Mouse (Mus musculus) forebrain, embryonic 16.5 days (tissue): ENCODE measurements around the gene Pex14. TPM values are rescaled to one million over a fixed set of nuclear protein-coding genes. Genes with fewer than 3 reads are reported as not detected.

ENCODE experiments used
- ATAC-seq: fragments of 200-750 bp; cut with Nextera tagmentation; 2 replicates; pipeline ENCODE4 v1.8.0; 2017; ENCODE audit warnings: mild to moderate bottlenecking, moderate library complexity
- H3K27ac ChIP-seq: fragments of 300-500 bp; sonication (generic); 2 replicates; pipeline ENCODE4 v1.5.1; 2014; ENCODE audit warnings: low read length, control low read depth
- H3K27me3 ChIP-seq: fragments of 300-500 bp; sonication (generic); replicated peaks from 2 replicates; pipeline ENCODE4 v1.6.1; 2014; ENCODE audit warnings: low read length; ENCODE audit not compliant: control insufficient read depth, insufficient read depth
- H3K36me3 ChIP-seq: fragments of 300-500 bp; sonication (generic); 2 replicates; pipeline ENCODE4 v1.6.1; 2014; ENCODE audit not compliant: control insufficient read depth, insufficient read depth
- H3K4me1 ChIP-seq: fragments of 300-500 bp; sonication (generic); replicated peaks from 2 replicates; pipeline ENCODE4 v1.6.1; 2014; ENCODE audit warnings: low read length; ENCODE audit not compliant: control insufficient read depth, insufficient read depth
- H3K4me2 ChIP-seq: fragments of 300-500 bp; sonication (generic); 2 replicates; pipeline ENCODE4 v1.6.1; 2014; ENCODE audit warnings: mild to moderate bottlenecking, low read length, control low read depth
- H3K4me3 ChIP-seq: fragments of 300-500 bp; sonication (generic); replicated peaks from 2 replicates; pipeline ENCODE4 v1.5.1; 2014; ENCODE audit warnings: mild to moderate bottlenecking, low read length, control low read depth
- H3K9ac ChIP-seq: fragments of 300-500 bp; sonication (generic); replicated peaks from 2 replicates; pipeline ENCODE4 v1.6.1; 2014; ENCODE audit warnings: low read depth, low read length, control low read depth
- H3K9me3 ChIP-seq: fragments of 300-500 bp; sonication (generic); 2 replicates; pipeline ENCODE4 v1.6.1; 2016; ENCODE audit warnings: low read length; ENCODE audit not compliant: control insufficient read depth
- WGBS: fragments of 180-500 bp; shearing (Covaris S2); extraction: QIAGEN DNeasy Blood & Tissue Kit; methylation state at CpG from one replicate; pipeline ENCODE4 v1.1.7; 2014; 5-methylcytosine and 5-hydroxymethylcytosine counted together
- polyA plus RNA-seq: library from polyadenylated mRNA; unstranded; fragments of >200 nt; fragmentation: Nextera tagmentation; extraction: Ambion mirVana; gene quantifications from 2 replicates; pipeline ENCODE4 v1.2.1, GENCODE M21; 2015

The Pex14 gene
- polyA plus RNA-seq, 1 experiment from 2014 or later, result 56.9 TPM

DNA sequence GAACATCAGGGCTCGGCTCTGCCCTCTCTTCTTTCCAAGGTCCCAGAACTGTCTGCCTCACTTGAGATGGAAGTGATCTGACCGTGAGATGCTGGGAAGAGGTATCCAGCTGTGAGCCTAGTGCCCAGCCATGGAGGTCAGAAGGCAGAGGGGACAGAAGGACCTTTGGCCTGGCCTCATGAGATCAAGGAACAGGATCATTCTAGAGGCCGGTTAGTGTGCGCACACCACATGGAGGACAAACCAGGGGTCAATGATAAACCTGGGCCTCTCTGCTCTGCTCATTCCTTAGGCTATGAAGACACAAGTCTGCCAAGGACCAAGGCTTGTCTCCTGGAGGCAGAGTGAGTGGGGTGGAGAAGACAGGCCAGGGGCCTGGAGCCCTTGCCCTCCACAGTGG, 128.9 kb downstream of the Pex14 start:
- Histone ChIP-seq H3K27me3 (no peaks in the 10 kb centered on the region), H3K4me1 (peaks cover 13% of the 10 kb centered on the region), H3K36me3 (no peaks in the 10 kb centered on the region), H3K9ac (no peak overlapping the region), H3K27ac (no peak overlapping the region), H3K4me3 (no peak overlapping the region), H3K9me3 (no peaks in the 10 kb centered on the region), H3K4me2 (no peak overlapping the region)
- ATAC-seq, result no peak
- WGBS, result 86% methylated on average over 4 of the region's 4 CpGs

DNA sequence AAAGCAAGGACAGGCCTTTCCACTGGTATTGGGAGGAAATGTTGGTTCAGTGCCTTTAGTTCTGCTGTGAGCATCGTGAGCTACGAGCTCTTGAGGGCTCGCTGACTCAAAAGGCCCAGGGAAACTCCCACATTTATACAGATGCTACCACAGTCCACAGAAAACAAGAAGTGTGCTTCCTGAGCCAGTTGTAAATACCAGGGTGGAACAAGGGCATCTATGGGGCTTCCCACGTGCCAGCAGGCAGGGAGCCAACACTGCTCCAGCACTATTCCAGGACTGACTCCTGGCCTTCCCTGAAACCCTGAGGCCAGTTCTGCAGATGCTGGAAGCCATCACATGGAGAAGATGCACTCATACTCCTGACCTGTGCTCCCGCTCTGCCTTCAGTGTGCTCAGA, 130.1 kb downstream of the Pex14 start:
- Histone ChIP-seq H3K4me3 (no peak overlapping the region), H3K27me3 (no peaks in the 10 kb centered on the region), H3K4me2 (no peak overlapping the region), H3K4me1 (peaks cover 5% of the 10 kb centered on the region), H3K9me3 (no peaks in the 10 kb centered on the region), H3K27ac (no peak overlapping the region), H3K36me3 (no peaks in the 10 kb centered on the region), H3K9ac (no peak overlapping the region)
- no peak for ATAC-seq
- WGBS, result 62% methylated on average over 5 of the region's 5 CpGs

DNA sequence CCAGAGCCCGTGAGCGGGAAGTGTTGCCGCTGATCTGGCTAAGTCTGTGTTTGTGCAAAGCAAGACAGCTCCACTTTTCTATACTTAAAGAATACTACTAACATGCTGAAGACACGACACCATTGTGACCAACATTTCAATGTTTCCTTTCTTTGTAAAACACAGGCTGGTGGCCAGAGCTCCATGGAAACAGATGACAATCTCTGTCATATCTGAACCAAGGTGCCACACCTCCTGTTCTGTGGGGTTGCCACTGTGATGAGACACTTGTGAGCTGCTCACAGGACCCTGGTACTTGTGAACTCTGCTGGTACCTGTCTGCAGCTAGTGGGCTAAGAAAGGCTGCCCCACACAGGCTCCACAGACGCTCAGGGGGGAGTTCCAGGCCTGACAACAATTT, 130.8 kb downstream of the Pex14 start:
- Histone ChIP-seq H3K4me3 (no peak overlapping the region), H3K9ac (no peak overlapping the region), H3K9me3 (no peaks in the 10 kb centered on the region), H3K27ac (no peak overlapping the region), H3K27me3 (no peaks in the 10 kb centered on the region), H3K4me1 (peaks cover 3% of the 10 kb centered on the region; the same call in 1 of the 2 replicates), H3K4me2 (no peak overlapping the region), H3K36me3 (no peaks in the 10 kb centered on the region)
- ATAC-seq, result no peak
- WGBS, result 78% methylated on average over 5 of the region's 5 CpGs

DNA sequence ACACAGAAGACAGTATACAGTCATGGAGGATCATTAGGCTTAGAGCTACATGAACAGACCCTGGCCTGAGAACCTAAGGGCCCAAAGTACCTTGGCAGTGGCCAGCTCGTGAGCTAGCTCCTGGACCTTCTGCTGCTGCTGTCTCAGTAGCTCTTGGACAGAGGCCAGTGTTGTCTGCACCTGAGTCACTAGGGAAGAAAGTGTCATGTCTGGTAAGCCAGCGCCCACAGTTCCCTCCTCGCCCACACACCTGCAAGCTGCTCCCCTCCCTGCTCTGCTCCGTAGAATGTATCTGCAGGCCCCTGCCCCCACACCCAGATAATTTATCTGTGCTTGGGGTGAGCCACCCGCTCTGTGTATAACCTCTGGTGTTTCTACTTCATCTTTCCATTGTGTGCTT, 133.5 kb downstream of the Pex14 start:
- H3K9ac ChIP-seq, result no peak overlapping the region
- ATAC-seq, result no peak
- no peak overlapping the region for H3K4me3 ChIP-seq
- H3K4me1 ChIP-seq, result peaks cover 3% of the 10 kb centered on the region; the same call in 1 of the 2 replicates
- H3K36me3 ChIP-seq, result no peaks in the 10 kb centered on the region
- H3K27ac ChIP-seq, result no peak overlapping the region
- H3K27me3 ChIP-seq, result no peaks in the 10 kb centered on the region
- no peaks in the 10 kb centered on the region for H3K9me3 ChIP-seq
- H3K4me2 ChIP-seq, result no peak overlapping the region
- WGBS, result 83% methylated on average over 5 of the region's 5 CpGs

DNA sequence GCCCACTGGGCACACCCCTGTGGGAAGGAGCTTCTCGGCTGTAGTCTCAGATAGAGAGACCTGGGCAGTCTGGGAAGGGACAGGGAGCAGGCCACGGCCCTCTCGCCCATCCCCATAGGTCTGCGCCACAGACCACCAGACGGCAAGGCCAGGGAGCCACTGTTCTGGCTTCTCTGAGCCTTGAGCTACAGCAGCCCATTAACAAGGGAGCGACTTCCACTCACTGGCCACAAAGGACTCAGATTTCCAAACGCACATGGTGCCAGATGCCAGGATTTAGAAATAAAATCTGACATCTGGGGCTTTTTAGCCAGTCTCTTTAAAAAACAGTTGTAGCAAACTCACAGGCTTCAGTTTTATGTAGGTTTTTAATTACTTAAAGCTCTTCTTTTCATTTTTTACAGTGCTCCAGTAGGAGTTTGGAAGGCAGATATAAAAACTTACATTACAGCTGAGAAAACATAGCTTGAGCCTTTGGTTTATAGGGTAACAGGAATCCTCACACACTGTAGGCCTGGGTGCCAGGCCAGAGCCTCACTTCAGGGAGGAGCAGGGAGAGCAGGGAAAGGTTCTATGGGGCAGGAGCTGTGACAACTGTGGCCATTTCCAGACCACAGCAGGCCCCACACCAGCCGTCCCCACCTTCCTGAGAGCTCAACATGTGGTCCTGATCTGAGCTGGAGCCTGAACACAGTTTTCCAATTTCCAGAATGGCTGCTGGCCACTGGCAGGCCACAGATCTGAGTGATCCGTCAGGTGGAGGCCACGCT, 134.9 kb downstream of the Pex14 start:
- H3K27me3 ChIP-seq, result no peaks in the 10 kb centered on the region
- WGBS, result 86% methylated on average over 10 of the region's 10 CpGs
- no peak overlapping the region for H3K9ac ChIP-seq
- peaks cover 3% of the 10 kb centered on the region; the same call in 1 of the 2 replicates for H3K4me1 ChIP-seq
- no peaks in the 10 kb centered on the region for H3K9me3 ChIP-seq
- H3K27ac ChIP-seq, result no peak overlapping the region
- no peak overlapping the region for H3K4me3 ChIP-seq
- no peaks in the 10 kb centered on the region for H3K36me3 ChIP-seq
- ATAC-seq, result no peak
- no peak overlapping the region for H3K4me2 ChIP-seq

DNA sequence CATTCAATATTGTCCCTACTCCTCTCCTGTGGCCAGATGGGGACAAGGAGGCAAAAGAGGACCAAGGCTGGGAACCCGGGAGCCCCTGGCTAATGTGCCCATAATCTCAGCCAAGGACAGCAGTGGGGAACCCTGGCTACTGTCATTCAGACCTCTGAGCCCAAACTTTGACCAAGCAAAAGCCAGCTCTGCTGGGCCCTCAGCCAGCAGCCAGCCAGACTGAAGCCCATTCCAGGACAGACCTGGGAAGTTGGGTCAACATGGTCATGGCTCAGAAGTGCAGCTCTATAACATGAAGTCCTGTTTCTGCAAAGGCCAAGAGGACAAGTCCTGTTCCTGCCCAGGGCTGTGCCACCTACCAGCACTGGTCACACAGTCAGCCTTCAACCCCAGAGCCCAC, 137.6 kb downstream of the Pex14 start:
- no peaks in the 10 kb centered on the region for H3K9me3 ChIP-seq
- 0 out of 2 replicates have a peak, but pooled peaks cover 3% of the 10 kb centered on the region for H3K4me1 ChIP-seq
- no peak for ATAC-seq
- no peak overlapping the region for H3K27ac ChIP-seq
- H3K27me3 ChIP-seq, result no peaks in the 10 kb centered on the region
- no peak overlapping the region for H3K9ac ChIP-seq
- H3K4me2 ChIP-seq, result no peak overlapping the region
- H3K4me3 ChIP-seq, result no peak overlapping the region
- WGBS, result 79% methylated on average over 1 of the region's 1 CpGs
- H3K36me3 ChIP-seq, result no peaks in the 10 kb centered on the region

DNA sequence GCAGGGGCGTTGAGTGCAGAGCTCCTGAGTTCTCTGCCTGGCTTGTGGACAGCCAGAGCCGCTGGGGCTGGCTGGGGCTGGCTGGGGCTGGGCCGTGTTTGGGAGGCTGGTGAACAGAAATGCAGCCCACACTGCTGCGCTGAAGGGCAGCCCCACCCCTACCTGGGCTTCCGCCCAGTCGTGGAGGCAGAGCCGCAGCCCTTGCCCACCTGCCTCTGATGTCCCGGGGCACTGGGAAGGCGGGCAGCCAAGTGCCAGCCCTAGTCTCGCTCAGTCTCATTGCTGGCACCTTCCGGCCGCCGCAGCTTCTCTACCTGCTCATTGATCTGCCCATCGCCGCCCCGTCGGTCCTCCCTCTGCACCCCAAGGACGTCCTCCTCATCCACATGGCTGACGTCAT, 138.6 kb downstream of the Pex14 start:
- H3K4me2 ChIP-seq, result no peak overlapping the region
- H3K27me3 ChIP-seq, result no peaks in the 10 kb centered on the region
- H3K4me3 ChIP-seq, result no peak overlapping the region
- 89% methylated on average over 19 of the region's 19 CpGs for WGBS
- ATAC-seq, result no peak
- H3K9ac ChIP-seq, result no peak overlapping the region
- no peaks in the 10 kb centered on the region for H3K9me3 ChIP-seq
- H3K36me3 ChIP-seq, result no peaks in the 10 kb centered on the region
- no peak overlapping the region for H3K27ac ChIP-seq
- H3K4me1 ChIP-seq, result peaks cover under 1% of the 10 kb centered on the region; the same call in 1 of the 2 replicates

DNA sequence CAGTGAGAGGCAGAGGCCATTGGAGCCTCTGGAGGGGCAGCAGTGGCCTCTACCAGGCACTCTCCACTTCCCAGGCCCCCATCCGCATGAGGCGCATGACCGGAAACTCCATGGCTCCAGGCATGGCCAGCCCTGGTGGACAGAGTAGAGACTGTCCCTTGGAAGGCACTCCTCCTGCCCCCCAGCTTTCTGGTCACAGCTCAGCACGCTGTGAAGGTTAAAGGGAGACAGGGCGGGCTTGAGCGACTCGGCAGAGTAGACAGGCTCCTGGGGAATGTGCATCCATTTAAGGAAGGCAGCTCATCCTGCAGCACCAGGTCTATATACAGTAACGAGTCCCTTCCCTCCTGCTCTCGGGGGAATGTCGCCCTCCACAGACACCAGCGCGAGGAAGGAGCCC, 139.7 kb downstream of the Pex14 start:
- no peaks in the 10 kb centered on the region for H3K36me3 ChIP-seq
- no peak for ATAC-seq
- WGBS, result 77% methylated on average over 12 of the region's 12 CpGs

DNA sequence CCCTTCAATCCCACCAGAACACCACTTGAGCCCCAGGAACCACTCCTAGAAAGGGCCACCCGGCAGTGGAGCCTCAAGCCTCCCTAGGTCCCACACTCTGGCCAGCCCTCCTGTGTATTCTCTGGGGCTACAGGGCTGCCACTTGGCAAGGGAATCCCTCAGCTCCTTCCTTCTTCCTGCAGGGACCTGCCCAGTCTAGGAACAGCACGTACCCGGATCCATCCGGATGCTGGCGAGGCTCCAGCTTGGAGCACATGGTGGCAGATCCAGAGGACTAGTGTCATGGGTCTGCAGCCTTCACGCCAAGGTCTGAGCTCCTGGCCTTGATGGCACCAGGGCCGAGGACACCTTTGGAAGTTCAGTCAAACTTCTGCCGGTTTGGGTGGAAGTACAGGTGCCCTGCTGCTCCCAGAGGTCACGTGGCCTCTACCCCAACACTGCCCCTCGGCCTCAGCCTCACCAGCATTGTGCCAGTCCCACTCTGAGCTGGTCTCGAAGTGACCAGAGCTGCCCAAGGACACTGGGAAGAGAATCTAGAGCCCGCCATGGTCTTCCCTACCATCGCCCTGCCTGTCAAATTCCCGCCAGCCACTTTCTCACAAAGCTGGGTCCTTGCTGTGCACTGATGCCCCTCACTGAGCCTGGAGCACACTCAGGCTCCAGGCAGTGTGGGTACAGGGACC, 144.4 kb downstream of the Pex14 start:
- peaks cover 22% of the 10 kb centered on the region for H3K27me3 ChIP-seq
- no peak overlapping the region for H3K4me2 ChIP-seq
- H3K4me1 ChIP-seq, result peaks cover 32% of the 10 kb centered on the region
- H3K9ac ChIP-seq, result no peak overlapping the region
- no peak overlapping the region for H3K27ac ChIP-seq
- H3K9me3 ChIP-seq, result no peaks in the 10 kb centered on the region
- H3K4me3 ChIP-seq, result no peak overlapping the region
- WGBS, result 72% methylated on average over 14 of the region's 14 CpGs
- no peak for ATAC-seq
- no peaks in the 10 kb centered on the region for H3K36me3 ChIP-seq

More for the DNA sequence above, 139.7 kb downstream of the Pex14 start:
- H3K9ac ChIP-seq, result no peak overlapping the region
- no peak overlapping the region for H3K4me3 ChIP-seq
- H3K4me2 ChIP-seq, result no peak overlapping the region
- no peak overlapping the region for H3K27ac ChIP-seq
- H3K4me1 ChIP-seq, result peaks cover 5% of the 10 kb centered on the region; the same call in 1 of the 2 replicates
- H3K27me3 ChIP-seq, result no peaks in the 10 kb centered on the region
- no peaks in the 10 kb centered on the region for H3K9me3 ChIP-seq
